Mouse (Mus musculus) spleen, postnatal 36 days (tissue): ENCODE results near the gene Elfn2.

Experiments used
- DNase-seq, 2 experiments: peaks; one replicate each; pipeline ENCODE4 v3.0.0; 2022; ENCODE audit warnings: low spot score in 2 of 2, mixed read lengths in 1 of 2

Elfn2 gene

GRCm38 (mm10) chr15:78718290-78719250 is at the start of gene Elfn2:
Gene Elfn2, minus strand, starts transcription at chr15:78718771.
- no peak for DNase-seq

GRCm38 (mm10) chr15:78763704-78764103 is 45.1 kb upstream of the Elfn2 start:
- DNase-seq: no peak

GRCm38 (mm10) chr15:78763210-78763609 is 44.6 kb upstream of the Elfn2 start:
- DNase-seq: no peak

- DNase-seq: no peak
These were observed 42.5 kb upstream of the Elfn2 start for GRCm38 (mm10) chr15:78761112-78761511.

- DNase-seq: no peak
These were observed 39.6 kb upstream of the Elfn2 start for GRCm38 (mm10) chr15:78758132-78758531.

- DNase-seq: no peak
These were observed 37.6 kb upstream of the Elfn2 start for GRCm38 (mm10) chr15:78755966-78756725.

GRCm38 (mm10) chr15:78755226-78755625 is 36.7 kb upstream of the Elfn2 start:
- no peak for DNase-seq

GRCm38 (mm10) chr15:78754144-78754543 is 35.6 kb upstream of the Elfn2 start:
- DNase-seq: no peak

GRCm38 (mm10) chr15:78752991-78753390 is 34.4 kb upstream of the Elfn2 start:
- DNase-seq: no peak

GRCm38 (mm10) chr15:78750608-78751350 is 32.2 kb upstream of the Elfn2 start:
- no peak for DNase-seq

GRCm38 (mm10) chr15:78749855-78750254 is 31.3 kb upstream of the Elfn2 start:
- no peak for DNase-seq

- peak; percentile 45 to 54 for DNase-seq
These were observed 25.6 kb upstream of the Elfn2 start for GRCm38 (mm10) chr15:78744206-78744605.

GRCm38 (mm10) chr15:78742831-78743230 is 24.3 kb upstream of the Elfn2 start:
- no peak for DNase-seq

GRCm38 (mm10) chr15:78740662-78741061 is 22.1 kb upstream of the Elfn2 start:
- DNase-seq: no peak

- no peak for DNase-seq
These were observed 18.6 kb upstream of the Elfn2 start for GRCm38 (mm10) chr15:78737146-78737545.

- DNase-seq: no peak
These were observed 18.1 kb upstream of the Elfn2 start for GRCm38 (mm10) chr15:78736681-78737100.

- DNase-seq: no peak
These were observed 17.6 kb upstream of the Elfn2 start for GRCm38 (mm10) chr15:78736181-78736579.

- no peak for DNase-seq
These were observed 17.0 kb upstream of the Elfn2 start for GRCm38 (mm10) chr15:78735431-78736180.

GRCm38 (mm10) chr15:78731830-78732229 is 13.3 kb upstream of the Elfn2 start:
- no peak for DNase-seq

GRCm38 (mm10) chr15:78730315-78731049 is 11.9 kb upstream of the Elfn2 start:
- no peak for DNase-seq
